Mouse (Mus musculus) testis, adult 2 months (tissue): Measurements from ENCODE around the gene Arl8a. TPM values are rescaled to one million over a fixed set of nuclear protein-coding genes. Genes with fewer than 3 reads are reported as not detected.

Source experiments
- H3K27ac ChIP-seq: fragments of 200-500 bp; 2 replicates; pipeline ENCODE4 v1.5.1; 2012; ENCODE audit warnings: low read depth, low read length; ENCODE audit not compliant: control insufficient read depth, insufficient read depth
- H3K27me3 ChIP-seq: fragments of 200-500 bp; 2 replicates; pipeline ENCODE4 v1.6.1; 2012; ENCODE audit warnings: mild to moderate bottlenecking, low read length, moderate library complexity; ENCODE audit not compliant: control insufficient read depth, insufficient read depth
- H3K36me3 ChIP-seq: fragments of 200-500 bp; 2 replicates; pipeline ENCODE4 v1.6.1; 2012; ENCODE audit warnings: mild to moderate bottlenecking, low read length; ENCODE audit not compliant: control insufficient read depth, insufficient read depth
- H3K4me1 ChIP-seq: fragments of 200-500 bp; 2 replicates; pipeline ENCODE4 v1.6.1; 2012; ENCODE audit warnings: low read length; ENCODE audit not compliant: control insufficient read depth, insufficient read depth
- H3K4me3 ChIP-seq: fragments of 200-500 bp; 2 replicates; pipeline ENCODE4 v1.5.1; 2012; ENCODE audit warnings: low read depth, mild to moderate bottlenecking, low read length, moderate library complexity, mixed read lengths; ENCODE audit not compliant: control insufficient read depth
- CTCF ChIP-seq: fragments of 200-500 bp; IDR thresholded peaks from 2 replicates; pipeline ENCODE4 v1.5.1; 2012; ENCODE audit warnings: low read depth, mild to moderate bottlenecking, inconsistent platforms, low read length, moderate library complexity; ENCODE audit not compliant: control insufficient read depth, insufficient read depth, insufficient replicate concordance
- POLR2A ChIP-seq: fragments of 200-500 bp; IDR thresholded peaks from 2 replicates; pipeline ENCODE4 v1.6.1; 2012; ENCODE audit warnings: low read depth, mild to moderate bottlenecking, inconsistent platforms, low read length, moderate library complexity; ENCODE audit not compliant: control insufficient read depth
- polyA plus RNA-seq: library from polyadenylated mRNA; depleted of rRNA; stranded (reverse); fragments of >200 nt; gene quantifications from 2 replicates; pipeline ENCODE4 v1.2.3, GENCODE M21; 2012

The Arl8a gene
- polyA plus RNA-seq, 1 experiment = 20.6 TPM

GRCm38 (mm10) chr1:135133678-135134435 lies 12.8 kb upstream of the Arl8a start:
- no peaks in the 10 kb centered on the region for H3K36me3 ChIP-seq
- H3K27me3 ChIP-seq = no peaks in the 10 kb centered on the region
- no peak overlapping the region for H3K27ac ChIP-seq
- no peaks in the 10 kb centered on the region; the same call in 1 of the 2 replicates for H3K4me1 ChIP-seq
- no peak overlapping the region for H3K4me3 ChIP-seq
- TF ChIP-seq CTCF (no peak), POLR2A (no peak)

DNA sequence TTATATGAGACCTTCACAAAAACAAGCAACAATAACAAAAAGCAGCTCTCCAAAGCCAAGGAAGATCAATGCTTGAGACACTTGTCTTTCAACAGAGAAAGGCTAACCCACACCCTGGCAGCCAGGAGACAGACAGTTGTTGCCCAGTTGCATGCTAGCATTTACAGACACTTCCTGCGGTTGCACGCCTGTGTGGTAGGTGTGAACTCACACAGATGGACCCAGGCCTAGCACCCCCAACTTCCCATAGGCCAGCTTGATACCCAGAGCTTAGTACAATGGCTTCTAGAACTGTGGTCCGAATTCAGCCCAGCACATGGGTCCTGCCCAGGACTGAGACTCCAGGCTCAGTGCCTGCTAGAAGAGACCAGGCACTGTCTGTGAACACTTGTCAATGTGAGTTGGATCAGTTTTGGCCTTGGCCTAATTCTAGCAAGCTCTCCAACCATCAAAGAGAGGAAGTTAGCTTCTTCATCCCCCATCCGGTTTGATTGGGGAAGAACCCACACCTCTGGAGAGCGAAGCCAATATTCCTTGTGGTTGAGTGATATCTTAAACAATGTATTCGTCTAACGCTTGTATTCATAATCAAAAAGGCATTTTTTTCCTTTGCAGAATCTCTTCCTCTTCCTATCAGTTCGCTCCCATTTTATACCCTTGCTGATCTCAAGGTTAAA lies 11.4 kb upstream of the Arl8a start:
- no peak overlapping the region for H3K4me3 ChIP-seq
- H3K27me3 ChIP-seq = no peaks in the 10 kb centered on the region
- no peak overlapping the region for H3K27ac ChIP-seq
- TF ChIP-seq CTCF (no peak), POLR2A (no peak)
- no peaks in the 10 kb centered on the region for H3K36me3 ChIP-seq
- H3K4me1 ChIP-seq = no peaks in the 10 kb centered on the region; the same call in 1 of the 2 replicates

DNA sequence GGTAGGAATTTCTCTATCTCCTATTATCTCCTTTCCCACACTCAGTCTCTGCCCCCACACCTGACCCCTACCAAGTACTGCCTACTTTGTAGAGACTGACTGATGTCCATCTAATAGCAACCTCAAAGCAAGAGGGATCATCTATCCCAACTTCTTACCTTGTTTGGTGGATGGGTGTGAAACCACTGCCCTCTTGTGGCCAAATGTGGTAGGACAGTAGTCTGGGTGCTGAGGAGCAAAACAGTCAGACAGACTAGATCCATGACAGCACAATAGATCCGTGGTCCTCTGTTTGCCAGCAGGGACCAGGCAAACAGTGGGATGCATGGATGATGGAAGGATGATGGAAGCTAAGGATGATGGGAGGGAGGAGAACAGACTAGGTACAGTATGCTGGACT lies 10.1 kb upstream of the Arl8a start:
- H3K4me1 ChIP-seq = no peaks in the 10 kb centered on the region

GRCm38 (mm10) chr1:135139906-135140305 lies 6.7 kb upstream of the Arl8a start:
- no peaks in the 10 kb centered on the region for H3K36me3 ChIP-seq
- no peak for TF ChIP-seq CTCF
- no peak for TF ChIP-seq POLR2A
- no peak overlapping the region for H3K4me3 ChIP-seq

More for the DNA sequence above, 10.1 kb upstream of the Arl8a start:
- no peak for TF ChIP-seq POLR2A
- peak; percentile 73; the same call in 1 of the 2 replicates for TF ChIP-seq CTCF
- H3K27ac ChIP-seq = no peak overlapping the region
- H3K27me3 ChIP-seq = no peaks in the 10 kb centered on the region
- no peaks in the 10 kb centered on the region for H3K36me3 ChIP-seq
- no peak overlapping the region for H3K4me3 ChIP-seq

GRCm38 (mm10) chr1:135142452-135142851 lies 4.2 kb upstream of the Arl8a start:
- Histone ChIP-seq H3K4me1 (peaks cover 12% of the 10 kb centered on the region), H3K4me3 (no peak overlapping the region), H3K36me3 (no peaks in the 10 kb centered on the region), H3K27me3 (no peaks in the 10 kb centered on the region), H3K27ac (no peak overlapping the region)
- TF ChIP-seq POLR2A = no peak
- no peak for TF ChIP-seq CTCF

More at GRCm38 (mm10) chr1:135139906-135140305, 6.7 kb upstream of the Arl8a start:
- H3K4me1 ChIP-seq = no peaks in the 10 kb centered on the region
- H3K27ac ChIP-seq = no peak overlapping the region
- no peaks in the 10 kb centered on the region for H3K27me3 ChIP-seq

GRCm38 (mm10) chr1:135143940-135144339 lies 2.7 kb upstream of the Arl8a start:
- TF ChIP-seq POLR2A (no peak), CTCF (no peak)
- Histone ChIP-seq H3K4me1 (peaks cover 16% of the 10 kb centered on the region), H3K4me3 (no peak overlapping the region), H3K27me3 (no peaks in the 10 kb centered on the region), H3K27ac (no peak overlapping the region), H3K36me3 (no peaks in the 10 kb centered on the region)

- peak overlapping the region; percentile 88 for H3K27ac ChIP-seq
- peaks cover 16% of the 10 kb centered on the region for H3K4me1 ChIP-seq
- no peaks in the 10 kb centered on the region for H3K27me3 ChIP-seq
- peak overlapping the region; percentile 93 for H3K4me3 ChIP-seq
- no peaks in the 10 kb centered on the region for H3K36me3 ChIP-seq
- TF ChIP-seq POLR2A (peak; percentile 34), CTCF (no peak)
Observed at GRCm38 (mm10) chr1:135146946-135147701, 500 bp downstream of the Arl8a start.
